Mouse (Mus musculus) kidney, adult 2 months (tissue): ENCODE measurements around the gene Uaca.

ENCODE experiments used
- CTCF ChIP-seq: fragments of 200-500 bp; conservative IDR thresholded peaks from 2 replicates; pipeline ENCODE4 v1.5.1; 2011; ENCODE audit warnings: low read depth, mild to moderate bottlenecking, control low read depth, low read length, moderate library complexity, mixed read lengths; ENCODE audit not compliant: insufficient read depth, insufficient read length
- POLR2A ChIP-seq: fragments of 200-500 bp; IDR thresholded peaks from one replicate; pipeline ENCODE4 v1.6.1; 2011; ENCODE audit warnings: low read depth, low read length, control low read depth

GRCm38 (mm10) chr9:60876531-60876930 is 82.2 kb downstream of the Uaca start:
- no peak for TF ChIP-seq POLR2A
- no peak for TF ChIP-seq CTCF
